ENCODE assay signal across 16 mouse cellular contexts in genomic region chr1:98129561-98130347, GRCm38 (mm10). TPM values are rescaled to one million over a fixed set of nuclear protein-coding genes. Genes with fewer than 3 reads are reported as not detected.
DNase-seq lines count a peak whose midpoint lies in the region; ATAC-seq and TF ChIP-seq lines count a peak whose summit lies in the region.
"Had no signal": no experiment of that assay in that cellular context is flagged by ENCODE, and none has a peak within 500 bp of the region (broad histone marks: within the 10 kb centered on the region; RNA-seq: fewer than 3 reads in every experiment).

No protein-coding gene starts in this region.

- peak in 1 of 3 experiments; percentile 3 for DNase-seq in liver, embryonic 14.5 days (ENCODE audit: low read depth in 3 of 3, low spot score in 3 of 3)
- no peak for DNase-seq in liver
- peak; percentile 27 for DNase-seq in T-cell, adult 2 months (ENCODE audit: low spot score)
- DNase-seq in kidney, postnatal 14 days, result peak; percentile 5
- DNase-seq in urinary bladder, adult 18-20 months (ENCODE audit: low spot score in 2 of 2), result no peak
- DNase-seq in forebrain, embryonic 14.5 days (ENCODE audit: low spot score), result no peak
- DNase-seq: adrenal gland, postnatal 14 days; cerebellum, postnatal 14 days; forebrain, postnatal 0 days; heart, postnatal 14 days; lung, postnatal 14 days had no signal

- TF ChIP-seq CTCF in liver, embryonic 14.5 days (IDR thresholded peaks at IDR 0.05; ENCODE audit: low read depth), result no peak

- H3K4me2 ChIP-seq in liver, embryonic 14.5 days (ENCODE audit: low read depth), result no peak overlapping the region
- H3K4me2 ChIP-seq in forebrain, embryonic 14.5 days (ENCODE audit: low read length), result no peak overlapping the region
- H3K4me2 ChIP-seq: limb, embryonic 12.5 days; midbrain, embryonic 15.5 days; neural tube, embryonic 15.5 days had no signal

- ATAC-seq in liver, embryonic 14.5 days (ENCODE audit: insufficient read depth), result 0 out of 2 replicates have a peak, but pooled peaks have one; percentile 16
- peak; percentile 76 for ATAC-seq in neutrophil, adult 5-6 weeks (ENCODE audit: extremely low read depth, insufficient number of reproducible peaks, low FRiP score, poor library complexity, severe bottlenecking)
- no peak for ATAC-seq in forebrain, embryonic 14.5 days
- ATAC-seq: forebrain, postnatal 0 days; midbrain, embryonic 15.5 days had no signal

- H3K9ac ChIP-seq in liver, embryonic 14.5 days (replicated peaks), result no peak overlapping the region
- no peak overlapping the region for H3K9ac ChIP-seq in forebrain, embryonic 14.5 days (ENCODE audit: low read length)
- H3K9ac ChIP-seq: forebrain, postnatal 0 days; limb, embryonic 12.5 days; midbrain, embryonic 15.5 days; neural tube, embryonic 15.5 days had no signal

- no peaks in the 10 kb centered on the region for H3K27me3 ChIP-seq in liver, embryonic 14.5 days (ENCODE audit: control insufficient read depth, insufficient read depth, low read length)
- no peaks in the 10 kb centered on the region for H3K27me3 ChIP-seq in forebrain, embryonic 14.5 days (replicated peaks; ENCODE audit: control insufficient read depth, insufficient read depth, low read length)
- H3K27me3 ChIP-seq: limb, embryonic 12.5 days; midbrain, embryonic 15.5 days; neural tube, embryonic 15.5 days had no signal

- no peaks in the 10 kb centered on the region for H3K9me3 ChIP-seq in liver, embryonic 14.5 days (ENCODE audit: control insufficient read depth, low read length)
- no peaks in the 10 kb centered on the region for H3K9me3 ChIP-seq in forebrain, embryonic 14.5 days (replicated peaks; ENCODE audit: control insufficient read depth, low read length)
- H3K9me3 ChIP-seq: limb, embryonic 12.5 days; midbrain, embryonic 15.5 days; neural tube, embryonic 15.5 days had no signal

- no peak overlapping the region for H3K4me3 ChIP-seq in liver, embryonic 14.5 days (ENCODE audit: insufficient read depth in 1 of 2, low read depth in 2 of 2, low read length in 2 of 2)
- H3K4me3 ChIP-seq in forebrain, embryonic 14.5 days (ENCODE audit: low read depth, low read length), result no peak overlapping the region
- H3K4me3 ChIP-seq: limb, embryonic 12.5 days; midbrain, embryonic 15.5 days; neural tube, embryonic 15.5 days had no signal

- no peak for TF ChIP-seq EP300 in liver, embryonic 14.5 days (IDR thresholded peaks at IDR 0.05; ENCODE audit: low read depth)

- peaks cover 0 to 5% of the 10 kb centered on the region in 2 experiments; a peak in 2 of 4 replicates for H3K4me1 ChIP-seq in liver, embryonic 14.5 days (replicated peaks; ENCODE audit: control insufficient read depth in 2 of 2, insufficient read depth in 2 of 2, low read length in 1 of 2)
- no peaks in the 10 kb centered on the region for H3K4me1 ChIP-seq in forebrain, embryonic 14.5 days (ENCODE audit: control insufficient read depth, insufficient read depth, low read length)
- H3K4me1 ChIP-seq: limb, embryonic 12.5 days; midbrain, embryonic 15.5 days had no signal

- no peak overlapping the region for H3K27ac ChIP-seq in liver, embryonic 14.5 days
- H3K27ac ChIP-seq in forebrain, embryonic 14.5 days (ENCODE audit: low read depth, low read length), result no peak overlapping the region
- H3K27ac ChIP-seq: kidney, postnatal 0 days; limb, embryonic 12.5 days; midbrain, embryonic 15.5 days; neural tube, embryonic 15.5 days had no signal

- 45% methylated on average over 3 of the region's 3 CpGs for WGBS in liver, embryonic 14.5 days (ENCODE audit: insufficient replicate concordance)
- WGBS in forebrain, embryonic 14.5 days, result 93% methylated on average over 3 of the region's 3 CpGs

- H3K36me3 ChIP-seq in liver, embryonic 14.5 days (replicated peaks; ENCODE audit: control insufficient read depth, insufficient read depth, low read depth), result no peaks in the 10 kb centered on the region
- no peaks in the 10 kb centered on the region for H3K36me3 ChIP-seq in forebrain, embryonic 14.5 days (ENCODE audit: control insufficient read depth, insufficient read depth, low read length)
- H3K36me3 ChIP-seq: limb, embryonic 12.5 days; midbrain, embryonic 15.5 days; neural tube, embryonic 15.5 days had no signal

RNA-seq across cellular contexts. Expression of gene Pam, which starts 34.3 kb away (rescaled TPM):
- 2.9 and 5.1 TPM in 2 replicates for polyA plus RNA-seq in liver, embryonic 14.5 days (2012; rRNA removed)
- 7.6 TPM in 2 replicates for polyA plus RNA-seq in liver, embryonic 14.5 days (2014; fragmentation: Nextera tagmentation; extraction: Ambion mirVana)
- 7.8 and 12.4 TPM in 2 replicates for total RNA-seq in neutrophil, adult 5-6 weeks (2017)
- polyA plus RNA-seq in forebrain, embryonic 14.5 days (2014; fragmentation: Nextera tagmentation; extraction: Ambion mirVana), result 41.7 and 48.0 TPM in 2 replicates

Comparison
In these comparisons a context has a peak if more than half of its experiments do, and no peak if none do; other contexts are left out.
1. DNase-seq: peak in T-cell, adult 2 months (single experiment) and kidney, postnatal 14 days (single experiment); none in liver (single experiment), urinary bladder, adult 18-20 months (0 of 2) and forebrain, embryonic 14.5 days (single experiment).